Mouse (Mus musculus): ENCODE results near the gene Edem2.

Edem2 gene

GRCm38 (mm10) chr2:155729158-155729645 is at the start of gene Edem2:
Gene Edem2, minus strand, starts transcription at chr2:155729475.
- DNase-seq (ENCODE audit: low read depth, low spot score), result peak; percentile 77

GRCm38 (mm10) chr2:155779066-155779465 is 49.8 kb upstream of the Edem2 start:
- no peak for DNase-seq (ENCODE audit: low read depth, low spot score)

GRCm38 (mm10) chr2:155778004-155778403 is 48.7 kb upstream of the Edem2 start:
- DNase-seq (ENCODE audit: low read depth, low spot score), result no peak

GRCm38 (mm10) chr2:155777688-155777985 is 48.4 kb upstream of the Edem2 start:
- no peak for DNase-seq (ENCODE audit: low read depth, low spot score)

GRCm38 (mm10) chr2:155776824-155777687 is 47.8 kb upstream of the Edem2 start:
- DNase-seq (ENCODE audit: low read depth, low spot score), result no peak

- DNase-seq (ENCODE audit: low read depth, low spot score), result no peak
Measured at GRCm38 (mm10) chr2:155775685-155776263, 46.5 kb upstream of the Edem2 start.

- no peak for DNase-seq (ENCODE audit: low read depth, low spot score)
Measured at GRCm38 (mm10) chr2:155774927-155775684, 45.8 kb upstream of the Edem2 start, which contains the start of gene Mmp24. Gene Mmp24, plus strand, starts transcription at chr2:155775342.

- DNase-seq (ENCODE audit: low read depth, low spot score), result no peak
Measured at GRCm38 (mm10) chr2:155774261-155774926, 45.1 kb upstream of the Edem2 start.

GRCm38 (mm10) chr2:155773664-155774063 is 44.4 kb upstream of the Edem2 start:
- DNase-seq (ENCODE audit: low read depth, low spot score), result no peak

- peak; percentile 51 for DNase-seq (ENCODE audit: low read depth, low spot score)
Measured at GRCm38 (mm10) chr2:155764679-155765418, 35.6 kb upstream of the Edem2 start.

- DNase-seq (ENCODE audit: low read depth, low spot score), result no peak
Measured at GRCm38 (mm10) chr2:155756855-155757566, 27.7 kb upstream of the Edem2 start.

- DNase-seq (ENCODE audit: low read depth, low spot score), result peak; percentile 19
Measured at GRCm38 (mm10) chr2:155755746-155756145, 26.5 kb upstream of the Edem2 start.

- no peak for DNase-seq (ENCODE audit: low read depth, low spot score)
Measured at GRCm38 (mm10) chr2:155751014-155751786, 21.9 kb upstream of the Edem2 start, which contains the start of gene Procr. Gene Procr, plus strand, starts transcription at chr2:155751117.

- DNase-seq (ENCODE audit: low read depth, low spot score), result no peak
Measured at GRCm38 (mm10) chr2:155749394-155749793, 20.1 kb upstream of the Edem2 start.

GRCm38 (mm10) chr2:155745487-155745886 is 16.2 kb upstream of the Edem2 start:
- DNase-seq (ENCODE audit: low read depth, low spot score), result no peak

GRCm38 (mm10) chr2:155743351-155743750 is 14.1 kb upstream of the Edem2 start:
- DNase-seq (ENCODE audit: low read depth, low spot score), result no peak

GRCm38 (mm10) chr2:155742931-155743337 is 13.7 kb upstream of the Edem2 start:
- DNase-seq (ENCODE audit: low read depth, low spot score), result no peak

- no peak for DNase-seq (ENCODE audit: low read depth, low spot score)
Measured at GRCm38 (mm10) chr2:155742211-155742610, 12.9 kb upstream of the Edem2 start.

- no peak for DNase-seq (ENCODE audit: low read depth, low spot score)
Measured at GRCm38 (mm10) chr2:155737803-155738202, 8.5 kb upstream of the Edem2 start.
